Mouse (Mus musculus): ENCODE results near the gene Actn1.

Actn1 gene

DNA sequence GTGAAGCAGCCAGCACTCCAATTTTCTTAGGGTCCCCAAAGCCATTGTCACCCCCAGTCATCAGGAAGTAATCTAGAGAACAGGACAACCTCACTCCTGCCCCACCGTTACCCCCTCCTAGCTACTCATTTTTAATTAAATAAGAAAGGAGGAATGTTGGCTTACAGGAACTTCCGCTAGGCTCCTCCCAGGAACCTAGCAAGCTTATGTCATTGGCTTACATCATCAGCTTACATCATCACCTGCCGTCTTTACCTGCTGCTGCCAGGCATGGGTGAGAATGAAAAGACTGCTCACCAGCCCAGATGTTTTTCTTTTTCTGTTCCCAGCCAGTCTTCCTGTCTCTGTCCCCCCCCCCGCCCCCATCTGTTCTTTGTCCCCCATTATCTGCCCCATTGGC, 50.3 kb downstream of the Actn1 start:
- in situ Hi-C loops (cut with MboI; ENCODE audit: low pct_unique_long_range_greater_than_20kb in 1 of 2, low sequenced_read_pairs in 2 of 2, unreplicated experiment in 1 of 2), result no loop called here

- in situ Hi-C loops (cut with MboI; ENCODE audit: low pct_unique_long_range_greater_than_20kb in 1 of 2, low sequenced_read_pairs in 2 of 2, unreplicated experiment in 1 of 2), result no loop called here
Measured at GRCm38 (mm10) chr12:80208126-80208820, 51.9 kb downstream of the Actn1 start.

- in situ Hi-C loops (cut with MboI; ENCODE audit: low pct_unique_long_range_greater_than_20kb in 1 of 2, low sequenced_read_pairs in 2 of 2, unreplicated experiment in 1 of 2), result no loop called here
Measured at GRCm38 (mm10) chr12:80203284-80203683, 56.9 kb downstream of the Actn1 start.

DNA sequence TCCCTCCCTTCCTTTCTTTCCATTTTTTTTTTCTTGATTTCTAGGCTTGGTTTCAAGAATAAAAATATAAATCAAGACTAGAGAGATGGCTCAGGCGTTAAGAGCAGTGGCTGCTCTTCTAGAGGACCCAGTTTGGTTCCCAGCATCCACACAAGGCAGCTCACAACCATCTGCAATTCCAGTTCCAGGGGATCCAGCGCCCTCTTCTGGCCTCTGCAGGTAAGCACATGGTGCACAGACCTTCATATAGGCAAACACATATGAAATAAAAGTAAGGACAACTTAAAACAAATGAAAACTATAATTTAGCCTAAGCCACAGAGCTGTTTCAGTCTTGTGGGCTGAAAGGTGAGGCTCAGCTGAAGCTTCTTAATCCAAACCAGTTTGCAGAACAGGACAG, 60.4 kb downstream of the Actn1 start:
- in situ Hi-C loops (cut with MboI; ENCODE audit: low pct_unique_long_range_greater_than_20kb in 1 of 2, low sequenced_read_pairs in 2 of 2, unreplicated experiment in 1 of 2), result loop anchor here in 1 of 2 experiments (25.0 kb wide), 1 partner anchor 163 kb away; no protein-coding TSS in a partner anchor

GRCm38 (mm10) chr12:80198487-80198886, 61.7 kb downstream of the Actn1 start:
- in situ Hi-C loops (cut with MboI; ENCODE audit: low pct_unique_long_range_greater_than_20kb in 1 of 2, low sequenced_read_pairs in 2 of 2, unreplicated experiment in 1 of 2), result loop anchor here in 1 of 2 experiments (25.0 kb wide), 1 partner anchor 164 kb away; no protein-coding TSS in a partner anchor

DNA sequence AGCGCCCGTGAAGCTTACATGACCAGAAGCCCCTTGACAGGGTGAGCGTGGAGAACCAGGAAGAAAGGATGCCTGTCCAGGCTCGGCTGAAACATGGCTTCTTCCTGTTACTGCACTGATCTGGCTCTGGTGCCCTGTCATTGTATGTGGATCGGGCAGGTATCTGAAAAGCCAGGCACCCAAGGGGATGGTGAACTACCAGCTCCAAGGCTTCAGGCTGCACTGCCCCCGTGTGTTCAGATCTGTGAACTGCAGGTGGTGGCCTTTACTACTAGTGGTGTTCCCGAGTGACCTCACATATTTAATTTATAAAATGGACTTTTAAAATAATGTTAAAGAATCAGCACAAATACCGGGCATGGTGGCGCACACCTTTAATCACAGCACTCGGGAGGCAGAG, 62.8 kb downstream of the Actn1 start:
- in situ Hi-C loops (cut with MboI; ENCODE audit: low pct_unique_long_range_greater_than_20kb in 1 of 2, low sequenced_read_pairs in 2 of 2, unreplicated experiment in 1 of 2), result loop anchor here in 1 of 2 experiments (25.0 kb wide), 1 partner anchor 165 kb away; no protein-coding TSS in a partner anchor

GRCm38 (mm10) chr12:80191806-80192205, 68.4 kb downstream of the Actn1 start:
- in situ Hi-C loops (cut with MboI; ENCODE audit: low pct_unique_long_range_greater_than_20kb in 1 of 2, low sequenced_read_pairs in 2 of 2, unreplicated experiment in 1 of 2), result loop anchor here in 1 of 2 experiments (25.0 kb wide), 1 partner anchor 170 kb away; no protein-coding TSS in a partner anchor

DNA sequence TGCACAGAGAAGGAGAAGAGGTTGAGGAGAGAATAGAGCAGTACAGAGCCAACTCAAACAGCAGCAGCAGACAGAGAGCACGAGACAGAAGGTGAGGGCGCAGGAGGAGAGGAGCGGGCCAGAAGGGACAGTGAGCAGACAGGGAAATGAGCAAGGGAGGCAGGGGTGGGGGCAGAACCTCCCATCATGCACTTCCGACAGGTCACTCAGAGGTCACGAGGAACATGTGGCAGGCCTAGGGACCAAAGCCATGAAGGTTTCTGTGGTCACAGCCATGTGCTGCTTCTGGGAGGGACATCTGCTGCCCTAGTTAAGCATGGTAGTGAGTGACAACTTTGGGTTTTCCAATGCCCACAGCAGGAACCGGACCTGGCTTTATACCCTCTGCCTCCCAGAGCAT, 68.8 kb downstream of the Actn1 start:
- in situ Hi-C loops (cut with MboI; ENCODE audit: low pct_unique_long_range_greater_than_20kb in 1 of 2, low sequenced_read_pairs in 2 of 2, unreplicated experiment in 1 of 2), result loop anchor here in 1 of 2 experiments (25.0 kb wide), 1 partner anchor 171 kb away; no protein-coding TSS in a partner anchor

GRCm38 (mm10) chr12:80190915-80191314, 69.3 kb downstream of the Actn1 start:
- in situ Hi-C loops (cut with MboI; ENCODE audit: low pct_unique_long_range_greater_than_20kb in 1 of 2, low sequenced_read_pairs in 2 of 2, unreplicated experiment in 1 of 2), result loop anchor here in 1 of 2 experiments (25.0 kb wide), 1 partner anchor 171 kb away; no protein-coding TSS in a partner anchor

DNA sequence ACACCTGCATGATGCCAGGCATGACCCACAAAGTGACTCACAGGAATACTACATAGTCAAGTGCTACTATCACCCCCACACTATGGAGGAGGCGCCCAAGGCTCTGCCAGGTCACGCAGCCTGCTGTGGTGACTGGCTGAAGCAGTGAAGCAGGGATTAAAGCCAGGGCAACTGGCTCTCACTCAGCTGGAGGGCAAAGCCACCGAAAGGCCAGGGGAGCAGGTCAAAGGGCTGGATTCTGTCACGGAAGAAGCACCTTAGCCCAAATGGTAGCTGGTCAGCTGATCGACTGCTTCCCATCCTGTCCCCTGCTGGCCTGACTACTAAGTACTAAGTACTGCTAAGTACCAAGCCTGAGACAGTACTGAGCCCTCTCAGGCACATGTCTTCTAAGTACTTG, 76.1 kb downstream of the Actn1 start:
- in situ Hi-C loops (cut with MboI; ENCODE audit: low pct_unique_long_range_greater_than_20kb in 1 of 2, low sequenced_read_pairs in 2 of 2, unreplicated experiment in 1 of 2), result loop anchor here in 1 of 2 experiments (25.0 kb wide), 1 partner anchor 178 kb away; no protein-coding TSS in a partner anchor

DNA sequence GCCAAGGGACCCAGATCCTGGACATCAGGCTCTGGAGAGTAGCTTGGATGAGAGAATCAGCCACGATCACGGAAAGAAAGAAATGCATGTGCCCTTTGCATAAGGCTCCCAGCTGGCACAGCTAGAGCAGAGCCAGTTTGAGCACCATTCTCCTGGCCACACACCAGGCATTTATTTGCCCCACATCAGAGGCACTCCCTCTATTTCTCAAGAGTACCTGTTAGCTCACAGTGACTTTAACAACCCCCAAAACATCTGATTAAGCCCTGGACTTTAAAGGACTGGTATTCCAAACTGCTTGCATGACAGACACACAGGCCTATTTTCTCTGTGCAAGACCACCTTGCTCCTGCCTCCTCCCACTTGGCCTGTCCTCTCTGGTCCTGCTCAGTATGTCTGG, 78.3 kb downstream of the Actn1 start:
- in situ Hi-C loops (cut with MboI; ENCODE audit: low pct_unique_long_range_greater_than_20kb in 1 of 2, low sequenced_read_pairs in 2 of 2, unreplicated experiment in 1 of 2), result loop anchor here in 1 of 2 experiments (25.0 kb wide), 1 partner anchor 180 kb away; no protein-coding TSS in a partner anchor

- in situ Hi-C loops (cut with MboI; ENCODE audit: low pct_unique_long_range_greater_than_20kb in 1 of 2, low sequenced_read_pairs in 2 of 2, unreplicated experiment in 1 of 2), result loop anchor here in 1 of 2 experiments (25.0 kb wide), 1 partner anchor 184 kb away; no protein-coding TSS in a partner anchor
Measured at GRCm38 (mm10) chr12:80178035-80178434, 82.1 kb downstream of the Actn1 start.

- in situ Hi-C loops (cut with MboI; ENCODE audit: low pct_unique_long_range_greater_than_20kb in 1 of 2, low sequenced_read_pairs in 2 of 2, unreplicated experiment in 1 of 2), result loop anchor here in 1 of 2 experiments (25.0 kb wide), 1 partner anchor 444 kb away; no protein-coding TSS in a partner anchor
Measured at GRCm38 (mm10) chr12:80168736-80169135, 91.4 kb downstream of the Actn1 start.

DNA sequence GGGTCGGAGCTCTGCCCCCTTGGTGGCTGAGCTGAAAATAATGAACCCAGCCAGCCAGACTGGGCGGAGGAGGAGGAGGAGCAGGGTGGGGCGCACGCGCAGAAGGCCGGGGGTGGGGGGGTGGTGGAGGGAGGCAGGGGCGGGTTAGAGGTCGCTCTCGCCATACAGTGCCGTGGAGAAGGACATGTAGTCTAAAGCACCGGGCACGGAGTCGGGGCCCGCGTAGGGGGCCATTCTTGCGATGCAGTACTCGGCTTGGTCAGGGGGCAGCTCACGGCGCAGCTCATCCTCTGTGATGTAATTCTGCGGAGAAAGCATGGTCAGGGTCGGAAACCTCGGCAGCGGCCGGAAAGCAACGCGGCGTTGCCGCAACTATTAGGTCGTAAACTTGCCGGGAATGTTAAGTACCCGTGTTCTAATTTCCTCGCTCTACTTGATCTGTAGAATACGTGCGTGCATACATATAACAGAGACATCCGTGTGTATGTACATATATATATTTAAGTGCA, 91.9 kb downstream of the Actn1 start:
- in situ Hi-C loops (cut with MboI; ENCODE audit: low pct_unique_long_range_greater_than_20kb in 1 of 2, low sequenced_read_pairs in 2 of 2, unreplicated experiment in 1 of 2), result loop anchor here in 1 of 2 experiments (25.0 kb wide), 1 partner anchor 444 kb away; no protein-coding TSS in a partner anchor

DNA sequence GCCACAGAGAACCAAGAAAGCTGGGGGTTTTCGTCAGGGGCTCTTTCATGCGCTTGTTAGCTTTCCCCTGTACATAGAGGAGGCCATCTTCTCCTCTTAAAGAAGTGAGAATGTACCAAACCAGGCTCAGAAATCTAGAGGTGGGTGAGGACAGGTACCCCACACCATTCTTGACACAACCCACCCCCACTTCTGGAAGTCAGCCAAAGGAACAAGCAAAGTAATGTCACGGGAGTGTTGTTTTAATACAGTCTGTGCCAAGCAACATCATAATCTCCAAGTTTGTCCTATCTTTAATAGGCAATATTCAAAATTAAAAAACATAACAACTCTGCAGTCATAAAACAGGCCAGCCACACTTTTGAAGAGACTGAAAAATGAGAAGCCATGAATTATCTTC, 92.8 kb downstream of the Actn1 start:
- in situ Hi-C loops (cut with MboI; ENCODE audit: low pct_unique_long_range_greater_than_20kb in 1 of 2, low sequenced_read_pairs in 2 of 2, unreplicated experiment in 1 of 2), result loop anchor here in 1 of 2 experiments (25.0 kb wide), 1 partner anchor 445 kb away; no protein-coding TSS in a partner anchor

DNA sequence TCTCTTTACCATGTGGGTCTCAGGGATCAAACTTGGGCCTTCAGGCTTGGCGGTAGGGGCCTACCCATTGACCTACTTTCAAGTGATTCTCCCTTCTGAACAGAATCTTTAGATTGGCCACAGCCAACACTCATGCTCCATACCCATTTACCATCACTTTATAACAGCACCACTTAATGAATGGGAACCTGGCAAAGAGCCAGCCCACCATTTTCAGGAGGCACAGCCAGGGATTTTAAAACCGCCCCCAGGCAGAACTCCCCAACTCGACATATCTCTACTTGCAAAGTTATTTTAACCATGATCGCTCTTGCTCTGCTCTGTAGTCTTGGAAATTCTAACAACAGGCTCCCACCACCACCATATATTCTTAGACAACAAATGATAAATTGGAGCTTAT, 93.5 kb downstream of the Actn1 start:
- in situ Hi-C loops (cut with MboI; ENCODE audit: low pct_unique_long_range_greater_than_20kb in 1 of 2, low sequenced_read_pairs in 2 of 2, unreplicated experiment in 1 of 2), result loop anchor here in 1 of 2 experiments (25.0 kb wide), 1 partner anchor 446 kb away; no protein-coding TSS in a partner anchor

GRCm38 (mm10) chr12:80164526-80164925, 95.6 kb downstream of the Actn1 start:
- in situ Hi-C loops (cut with MboI; ENCODE audit: low pct_unique_long_range_greater_than_20kb in 1 of 2, low sequenced_read_pairs in 2 of 2, unreplicated experiment in 1 of 2), result loop anchor here in 1 of 2 experiments (25.0 kb wide), 1 partner anchor 448 kb away; no protein-coding TSS in a partner anchor

- in situ Hi-C loops (cut with MboI; ENCODE audit: low pct_unique_long_range_greater_than_20kb in 1 of 2, low sequenced_read_pairs in 2 of 2, unreplicated experiment in 1 of 2), result loop anchor here in 1 of 2 experiments (25.0 kb wide), 1 partner anchor 450 kb away; no protein-coding TSS in a partner anchor
Measured at GRCm38 (mm10) chr12:80162448-80162847, 97.7 kb downstream of the Actn1 start.

DNA sequence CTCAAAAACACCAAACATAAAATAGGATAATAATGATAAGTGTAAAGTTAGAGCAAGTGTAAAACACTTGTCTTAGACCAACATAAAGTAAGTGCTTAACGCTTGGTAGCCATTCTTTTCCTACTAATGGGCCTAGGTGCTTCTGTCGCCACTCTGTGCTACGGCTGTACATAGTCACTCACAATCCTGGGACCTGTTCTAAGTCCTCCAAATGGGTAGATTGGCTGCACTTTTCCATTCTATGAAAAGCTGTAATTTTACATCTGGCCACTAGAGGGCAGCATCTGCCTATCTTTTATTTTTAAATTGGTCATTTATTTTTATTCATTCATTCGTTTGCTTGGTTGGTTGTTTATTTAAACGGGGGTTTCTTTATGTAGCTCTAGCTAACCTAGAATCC, 102.5 kb downstream of the Actn1 start:
- in situ Hi-C loops (cut with MboI; ENCODE audit: low pct_unique_long_range_greater_than_20kb in 1 of 2, low sequenced_read_pairs in 2 of 2, unreplicated experiment in 1 of 2), result loop anchor here (10.0 to 25.0 kb wide), 3 partner anchors 227 to 455 kb away; no protein-coding TSS in a partner anchor
